Mouse (Mus musculus) heart, adult 2 months (tissue): Measurements from ENCODE around the gene Ptger4.

Experiments
- CTCF ChIP-seq: fragments of 200-600 bp; IDR thresholded peaks from 2 replicates; pipeline ENCODE4 v1.8.1; 2022; ENCODE audit warnings: antibody characterized with exemption, mild to moderate bottlenecking, moderate library complexity
- EP300 ChIP-seq: fragments of 200-500 bp; IDR thresholded peaks from 2 replicates; pipeline ENCODE4 v1.6.1; 2011; ENCODE audit warnings: low read depth, low read length, control low read depth; ENCODE audit not compliant: insufficient read depth

DNA sequence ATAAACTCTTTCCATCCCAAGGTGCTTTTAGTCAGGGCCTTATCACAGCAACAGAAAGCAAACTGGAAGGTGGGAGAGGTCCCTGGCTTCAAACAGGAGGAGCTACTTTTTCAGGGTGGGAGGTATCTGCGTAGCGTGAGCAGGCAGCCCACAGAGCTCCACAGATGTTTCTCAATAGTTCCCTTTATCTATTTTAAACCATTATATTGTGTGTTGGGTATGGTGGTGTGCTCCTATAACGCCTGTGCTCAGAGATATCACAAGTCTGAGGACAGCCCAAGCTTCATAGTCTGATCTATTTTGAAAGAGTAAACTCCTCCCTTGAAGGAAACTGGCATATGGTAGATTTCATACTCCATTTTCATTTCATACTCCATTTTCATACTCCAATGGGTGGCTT lies 17.0 kb upstream of the Ptger4 start:
- TF ChIP-seq CTCF (no peak), EP300 (no peak)
